Mouse (Mus musculus): ENCODE data around the gene Hes6. TPM values are rescaled to one million over a fixed set of nuclear protein-coding genes. Genes with fewer than 3 reads are reported as not detected.

Hes6 gene
- polyA plus RNA-seq, 1 experiment from 2014 or later = 75.1 TPM

DNA sequence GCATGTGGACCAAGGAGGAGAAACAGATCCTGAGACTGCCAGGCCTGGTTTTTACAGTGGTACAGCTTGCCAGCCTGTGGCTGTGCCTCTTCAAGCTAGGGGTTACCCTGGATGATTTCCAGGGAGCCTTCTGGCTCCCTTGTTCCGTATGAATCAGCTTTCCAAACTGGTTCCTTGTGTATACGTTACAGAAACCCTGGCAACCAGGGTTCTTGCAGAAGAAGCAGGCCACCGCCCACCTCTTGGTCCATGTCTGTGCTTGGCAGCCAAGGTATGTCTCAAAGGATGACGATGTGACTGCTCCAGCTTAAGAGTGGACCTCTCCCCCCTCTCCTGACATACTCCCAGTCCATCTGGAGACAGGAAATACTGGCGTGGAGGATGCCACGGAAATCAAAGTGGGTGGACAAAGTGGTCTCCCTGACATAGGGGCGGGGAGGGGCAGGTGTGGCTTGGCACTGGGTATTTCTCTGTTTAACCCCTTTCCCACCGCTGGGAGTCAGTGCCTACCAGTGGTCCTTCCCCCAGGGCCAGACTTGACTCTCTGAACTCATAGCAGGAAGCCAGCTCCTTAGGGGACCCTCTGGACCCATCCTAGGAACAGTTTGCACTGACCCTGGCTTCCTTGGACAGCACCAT lies 44.5 kb upstream of the Hes6 start:
- Histone ChIP-seq H3K9me3 (ENCODE audit: low read length) (no peaks in the 10 kb centered on the region), H3K4me2 (replicated peaks; ENCODE audit: low read depth, low read length) (peak overlapping the region; percentile 74), H3K36me3 (ENCODE audit: insufficient read depth, low read length) (no peaks in the 10 kb centered on the region), H3K4me1 (ENCODE audit: insufficient read depth, low read depth, low read length) (peaks cover 40% of the 10 kb centered on the region), H3K4me3 (ENCODE audit: low read depth, low read length) (peak overlapping the region; percentile 83), H3K27me3 (replicated peaks; ENCODE audit: insufficient read depth, low read length) (no peaks in the 10 kb centered on the region), H3K9ac (replicated peaks; ENCODE audit: low read depth) (peak overlapping the region; percentile 96), H3K27ac (ENCODE audit: low read length) (peak overlapping the region; percentile 98)
- TF ChIP-seq EP300 (IDR thresholded peaks at IDR 0.05) = peak; percentile 93
- no peak; the same call in 1 of the 2 replicates for TF ChIP-seq CTCF (IDR thresholded peaks at IDR 0.05)
- ATAC-seq (peak; percentile 57), DNase-seq (ENCODE audit: low spot score) (peak; percentile 98)
- WGBS = 4% methylated on average over 8 of the region's 8 CpGs

DNA sequence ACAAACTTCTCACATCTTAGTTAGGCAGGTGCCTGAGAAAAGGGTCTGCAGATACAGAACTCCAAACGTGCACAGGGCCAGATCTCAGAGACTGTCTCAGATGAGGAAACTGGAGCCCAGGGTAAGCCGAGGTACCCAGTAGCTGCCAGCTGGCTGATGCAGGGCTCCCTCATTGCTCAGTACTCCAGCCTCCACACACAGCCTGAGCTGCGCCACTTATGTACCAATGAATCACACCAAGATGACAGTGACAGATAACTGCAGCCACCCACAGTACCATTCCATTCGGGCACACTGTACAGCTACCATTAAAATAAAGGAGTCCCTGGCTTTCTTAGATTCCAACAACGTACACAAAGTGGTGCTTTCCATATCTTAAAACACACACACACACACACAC lies 43.9 kb upstream of the Hes6 start:
- peak overlapping the region; percentile 74 for H3K4me2 ChIP-seq (replicated peaks; ENCODE audit: low read depth, low read length)
- peak; percentile 46 for DNase-seq (ENCODE audit: low spot score)
- H3K9me3 ChIP-seq (ENCODE audit: low read length) = no peaks in the 10 kb centered on the region
- peak overlapping the region; percentile 83 for H3K4me3 ChIP-seq (ENCODE audit: low read depth, low read length)
- no peak for TF ChIP-seq EP300 (IDR thresholded peaks at IDR 0.05)
- no peak for TF ChIP-seq CTCF (IDR thresholded peaks at IDR 0.05)
- no peaks in the 10 kb centered on the region for H3K36me3 ChIP-seq (ENCODE audit: insufficient read depth, low read length)
- ATAC-seq = no peak
- H3K4me1 ChIP-seq (ENCODE audit: insufficient read depth, low read depth, low read length) = peaks cover 41% of the 10 kb centered on the region
- peak overlapping the region; percentile 98 for H3K27ac ChIP-seq (ENCODE audit: low read length)
- peak overlapping the region; percentile 39 for H3K9ac ChIP-seq (replicated peaks; ENCODE audit: low read depth)
- 31% methylated on average over 5 of the region's 5 CpGs for WGBS
- H3K27me3 ChIP-seq (replicated peaks; ENCODE audit: insufficient read depth, low read length) = no peaks in the 10 kb centered on the region

DNA sequence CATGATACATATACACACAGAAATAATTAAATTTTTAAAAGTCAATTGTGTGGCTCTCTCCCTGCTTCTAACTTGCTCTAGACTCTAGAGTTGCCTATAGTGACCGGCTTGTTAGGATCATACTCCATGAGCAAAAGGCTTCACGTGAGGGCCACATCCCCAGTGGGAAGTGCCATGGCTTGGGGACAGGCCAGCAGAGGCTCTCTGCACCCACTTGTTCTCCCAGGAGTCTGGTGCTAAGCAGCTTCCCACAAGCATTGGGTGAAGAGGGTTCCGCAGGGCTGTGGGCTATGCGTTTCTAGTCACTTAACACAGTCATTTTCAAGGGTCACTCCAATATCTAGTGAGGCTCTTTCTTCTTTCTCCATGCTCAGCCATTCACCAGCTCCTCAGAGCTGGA lies 43.3 kb upstream of the Hes6 start:
- Histone ChIP-seq H3K4me3 (ENCODE audit: low read depth, low read length) (peak overlapping the region; percentile 83), H3K36me3 (ENCODE audit: insufficient read depth, low read length) (no peaks in the 10 kb centered on the region), H3K4me2 (replicated peaks; ENCODE audit: low read depth, low read length) (peak overlapping the region; percentile 74), H3K4me1 (ENCODE audit: insufficient read depth, low read depth, low read length) (peaks cover 47% of the 10 kb centered on the region), H3K9me3 (ENCODE audit: low read length) (no peaks in the 10 kb centered on the region), H3K9ac (replicated peaks; ENCODE audit: low read depth) (peak overlapping the region; percentile 39; the same call in 1 of the 2 replicates), H3K27ac (ENCODE audit: low read length) (peak overlapping the region; percentile 98), H3K27me3 (replicated peaks; ENCODE audit: insufficient read depth, low read length) (no peaks in the 10 kb centered on the region)
- WGBS = 49% methylated on average over 4 of the region's 4 CpGs
- ATAC-seq (peak; percentile 9), DNase-seq (ENCODE audit: low spot score) (peak; percentile 79)
- TF ChIP-seq EP300 (IDR thresholded peaks at IDR 0.05) (0 out of 2 replicates have a peak, but pooled peaks have one; percentile 24), CTCF (IDR thresholded peaks at IDR 0.05) (no peak)

- TF ChIP-seq EP300 (IDR thresholded peaks at IDR 0.05) (peak; percentile 68; the same call in 1 of the 2 replicates), CTCF (IDR thresholded peaks at IDR 0.05) (no peak)
- peak overlapping the region; percentile 74 for H3K4me2 ChIP-seq (replicated peaks; ENCODE audit: low read depth, low read length)
- H3K27me3 ChIP-seq (replicated peaks; ENCODE audit: insufficient read depth, low read length) = no peaks in the 10 kb centered on the region
- H3K9me3 ChIP-seq (ENCODE audit: low read length) = no peaks in the 10 kb centered on the region
- 8% methylated on average over 11 of the region's 11 CpGs for WGBS
- peak; percentile 34 for ATAC-seq
- H3K4me1 ChIP-seq (ENCODE audit: insufficient read depth, low read depth, low read length) = peaks cover 53% of the 10 kb centered on the region
- H3K4me3 ChIP-seq (ENCODE audit: low read depth, low read length) = peak overlapping the region; percentile 15; the same call in 1 of the 2 replicates
- peak; percentile 98 for DNase-seq (ENCODE audit: low spot score)
- peak overlapping the region; percentile 98 for H3K27ac ChIP-seq (ENCODE audit: low read length)
- peak overlapping the region; percentile 36 for H3K9ac ChIP-seq (replicated peaks; ENCODE audit: low read depth)
- H3K36me3 ChIP-seq (ENCODE audit: insufficient read depth, low read length) = no peaks in the 10 kb centered on the region
Observed at GRCm38 (mm10) chr1:91456301-91456801, 42.5 kb upstream of the Hes6 start.

- TF ChIP-seq CTCF (IDR thresholded peaks at IDR 0.05) (no peak), EP300 (IDR thresholded peaks at IDR 0.05) (no peak)
- H3K36me3 ChIP-seq (ENCODE audit: insufficient read depth, low read length) = no peaks in the 10 kb centered on the region
- H3K9me3 ChIP-seq (ENCODE audit: low read length) = no peaks in the 10 kb centered on the region
- peaks cover 53% of the 10 kb centered on the region for H3K4me1 ChIP-seq (ENCODE audit: insufficient read depth, low read depth, low read length)
- WGBS = 13% methylated on average over 7 of the region's 7 CpGs
- H3K4me3 ChIP-seq (ENCODE audit: low read depth, low read length) = peak overlapping the region; percentile 15; the same call in 1 of the 2 replicates
- ATAC-seq (peak; percentile 3; the same call in 1 of the 2 replicates), DNase-seq (ENCODE audit: low spot score) (peak; percentile 77)
- peak overlapping the region; percentile 36 for H3K9ac ChIP-seq (replicated peaks; ENCODE audit: low read depth)
- peak overlapping the region; percentile 98 for H3K27ac ChIP-seq (ENCODE audit: low read length)
- peak overlapping the region; percentile 74 for H3K4me2 ChIP-seq (replicated peaks; ENCODE audit: low read depth, low read length)
- no peaks in the 10 kb centered on the region for H3K27me3 ChIP-seq (replicated peaks; ENCODE audit: insufficient read depth, low read length)
Observed at GRCm38 (mm10) chr1:91455661-91456161, 41.9 kb upstream of the Hes6 start.

GRCm38 (mm10) chr1:91454927-91455326 lies 41.1 kb upstream of the Hes6 start:
- 63% methylated on average over 3 of the region's 3 CpGs for WGBS
- TF ChIP-seq EP300 (IDR thresholded peaks at IDR 0.05) (no peak), CTCF (IDR thresholded peaks at IDR 0.05) (no peak)
- Histone ChIP-seq H3K27me3 (replicated peaks; ENCODE audit: insufficient read depth, low read length) (no peaks in the 10 kb centered on the region), H3K4me1 (ENCODE audit: insufficient read depth, low read depth, low read length) (peaks cover 51% of the 10 kb centered on the region), H3K9ac (replicated peaks; ENCODE audit: low read depth) (no peak overlapping the region), H3K27ac (ENCODE audit: low read length) (peak overlapping the region; percentile 98), H3K36me3 (ENCODE audit: insufficient read depth, low read length) (peaks cover 7% of the 10 kb centered on the region), H3K4me3 (ENCODE audit: low read depth, low read length) (no peak overlapping the region), H3K9me3 (ENCODE audit: low read length) (no peaks in the 10 kb centered on the region), H3K4me2 (replicated peaks; ENCODE audit: low read depth, low read length) (peak overlapping the region; percentile 74; the same call in 1 of the 2 replicates)
- ATAC-seq (no peak), DNase-seq (ENCODE audit: low spot score) (no peak)

Measured in lung, postnatal 0 days (tissue).